In the genomic region with DNA sequence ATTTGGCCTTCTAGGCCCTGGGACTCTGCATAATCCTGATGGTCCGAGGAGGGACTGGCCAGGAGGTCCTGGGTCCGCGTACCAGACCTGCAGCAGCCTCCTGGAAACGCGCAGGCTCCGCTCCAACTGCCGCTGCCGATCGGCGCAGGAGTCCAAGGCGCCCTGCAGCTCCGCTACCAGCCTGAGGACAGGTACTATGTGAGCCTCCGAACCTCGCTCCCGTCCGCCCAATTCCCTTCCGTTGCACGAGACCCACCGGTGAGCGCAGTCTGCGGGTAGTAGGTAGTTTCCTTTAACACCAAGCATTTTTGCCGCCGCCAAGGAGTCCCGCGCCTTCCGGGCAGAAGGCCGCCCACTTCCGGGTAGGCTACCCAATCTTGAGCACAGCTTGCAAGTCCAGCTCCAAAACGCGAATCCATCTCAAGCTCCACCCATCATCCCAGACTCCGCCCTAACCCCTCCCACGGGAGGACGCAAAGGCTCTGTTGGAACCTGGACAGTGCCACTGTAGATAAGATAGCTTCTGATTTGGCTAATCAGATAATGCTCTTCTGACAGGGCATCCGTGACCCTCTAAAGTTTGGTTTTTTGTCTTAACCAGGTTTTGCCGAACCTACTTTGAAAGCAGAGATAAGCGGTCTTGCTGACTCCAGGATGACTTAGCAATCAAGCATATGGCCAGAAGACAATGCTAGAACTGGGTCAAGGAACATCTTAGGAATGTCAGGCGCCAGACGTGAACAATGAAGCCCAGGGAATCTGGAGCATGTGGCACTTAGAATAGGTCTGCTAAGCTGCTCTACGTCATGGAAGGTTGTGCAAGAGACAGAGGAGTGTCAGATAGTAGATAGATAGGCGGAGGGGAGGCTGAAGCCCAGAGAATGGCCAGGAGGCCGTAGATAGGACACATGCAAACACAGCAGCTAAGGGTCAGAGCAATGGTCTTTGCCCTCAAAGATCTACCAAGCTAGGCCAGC, we compare ENCODE assay signal across 8 mouse cellular contexts. TPM values are rescaled to one million over a fixed set of nuclear protein-coding genes. Genes with fewer than 3 reads are reported as not detected.
DNase-seq lines count a peak whose midpoint lies in the region; ATAC-seq lines count a peak whose summit lies in the region.

Tedc2 (minus strand) TSS at position 417 of the 977 bp plus-strand sequence.

- H3K9me3 ChIP-seq in hindbrain, embryonic 13.5 days = no peaks in the 10 kb centered on the region

- DNase-seq in R1 (ENCODE audit: low read depth, low spot score) = peak; percentile 97
- peak; percentile 93 for DNase-seq in cerebellum, postnatal 14 days
- peak; percentile 86 to 89 for DNase-seq in frontal cortex, postnatal 14 days (ENCODE audit: low spot score in 2 of 2)
- DNase-seq in layer of hippocampus, postnatal 25 days (ENCODE audit: extremely low spot score in 1 of 2, low spot score in 1 of 2) = peak; percentile 74 to 85
- peak; percentile 94 for DNase-seq in lung, postnatal 14 days
- DNase-seq in ovary, postnatal 36 days (ENCODE audit: low spot score) = peak; percentile 90
- DNase-seq in thymus, postnatal 14 days = peak; percentile 92

- H3K9ac ChIP-seq in hindbrain, embryonic 13.5 days = peak within 1 kb of the TSS; percentile 85

- ATAC-seq in hindbrain, embryonic 13.5 days (ENCODE audit: low FRiP score) = peak; percentile 94

- peaks cover 51% of the 10 kb centered on the region for H3K36me3 ChIP-seq in hindbrain, embryonic 13.5 days

- H3K27me3 ChIP-seq in hindbrain, embryonic 13.5 days = no peaks in the 10 kb centered on the region

- H3K27ac ChIP-seq in hindbrain, embryonic 13.5 days = peak within 1 kb of the TSS; percentile 55

- H3K4me3 ChIP-seq in hindbrain, embryonic 13.5 days = peak within 1 kb of the TSS; percentile 88

- H3K4me2 ChIP-seq in hindbrain, embryonic 13.5 days = peak within 1 kb of the TSS; percentile 95

- H3K4me1 ChIP-seq in hindbrain, embryonic 13.5 days (replicated peaks) = peaks cover 18% of the 10 kb centered on the region

- 6% methylated on average over 41 of the region's 41 CpGs for WGBS in hindbrain, embryonic 13.5 days

RNA-seq across cellular contexts. Expression of gene Tedc2, which starts in this region (rescaled TPM):
- 11.8 and 12.8 TPM in 2 replicates for polyA plus RNA-seq in hindbrain, embryonic 13.5 days (2015; fragmentation: Nextera tagmentation; extraction: Ambion mirVana)
- total RNA-seq in layer of hippocampus, postnatal 25 days (2021) = 10 to 100 TPM in 1 of 2 experiments, 1 to 10 TPM in 1; 8.4 to 10.0 TPM

Comparison
In these comparisons a context has a peak if more than half of its experiments do, and no peak if none do; other contexts are left out.
1. Peak in every context shown above with its lines: DNase-seq, ATAC-seq, H3K4me3 ChIP-seq and H3K27ac ChIP-seq.